ENCODE assay signal across 21 mouse cellular contexts in genomic region chr6:108698343-108698870, GRCm38 (mm10). TPM values are rescaled to one million over a fixed set of nuclear protein-coding genes. Genes with fewer than 3 reads are reported as not detected.
DNase-seq lines count a peak whose midpoint lies in the region; ATAC-seq and TF ChIP-seq lines count a peak whose summit lies in the region.
"Had no signal": no experiment of that assay in that cellular context is flagged by ENCODE, and none has a peak within 500 bp of the region (broad histone marks: within the 10 kb centered on the region; RNA-seq: fewer than 3 reads in every experiment).

No protein-coding gene starts in this region.

- no peaks in the 10 kb centered on the region for H3K36me3 ChIP-seq in forebrain, embryonic 10.5 days (replicated peaks)
- no peaks in the 10 kb centered on the region for H3K36me3 ChIP-seq in forebrain, postnatal 0 days (ENCODE audit: insufficient read depth)
- H3K36me3 ChIP-seq in embryonic facial prominence, embryonic 11.5 days (replicated peaks; ENCODE audit: control insufficient read depth, insufficient read depth, low read depth, low read length): no peaks in the 10 kb centered on the region
- no peaks in the 10 kb centered on the region for H3K36me3 ChIP-seq in midbrain, embryonic 14.5 days (ENCODE audit: control insufficient read depth, insufficient read depth, low read length)
- no peaks in the 10 kb centered on the region for H3K36me3 ChIP-seq in intestine, embryonic 16.5 days (ENCODE audit: control insufficient read depth, insufficient read depth, low read length)
- H3K36me3 ChIP-seq: embryonic facial prominence, embryonic 15.5 days; G1E; hindbrain, embryonic 15.5 days; neural tube, embryonic 15.5 days had no signal

- no peak overlapping the region for H3K9ac ChIP-seq in forebrain, postnatal 0 days
- H3K9ac ChIP-seq in embryonic facial prominence, embryonic 11.5 days (replicated peaks; ENCODE audit: low read length): no peak overlapping the region
- no peak overlapping the region for H3K9ac ChIP-seq in midbrain, embryonic 14.5 days (replicated peaks; ENCODE audit: low read length)
- no peak overlapping the region for H3K9ac ChIP-seq in intestine, embryonic 16.5 days (ENCODE audit: low read depth, low read length)
- H3K9ac ChIP-seq: embryonic facial prominence, embryonic 15.5 days; hindbrain, embryonic 15.5 days; neural tube, embryonic 15.5 days had no signal

- peaks cover 50% of the 10 kb centered on the region for H3K27me3 ChIP-seq in forebrain, embryonic 10.5 days (ENCODE audit: poor library complexity, severe bottlenecking)
- H3K27me3 ChIP-seq in forebrain, postnatal 0 days (ENCODE audit: insufficient read depth, low read length): no peaks in the 10 kb centered on the region
- no peaks in the 10 kb centered on the region for H3K27me3 ChIP-seq in embryonic facial prominence, embryonic 11.5 days (ENCODE audit: control insufficient read depth, insufficient read depth, low read length)
- no peaks in the 10 kb centered on the region for H3K27me3 ChIP-seq in midbrain, embryonic 14.5 days (ENCODE audit: control insufficient read depth, insufficient read depth, low read length)
- no peaks in the 10 kb centered on the region for H3K27me3 ChIP-seq in intestine, embryonic 16.5 days (replicated peaks; ENCODE audit: control insufficient read depth, insufficient read depth, low read length)
- H3K27me3 ChIP-seq: embryonic facial prominence, embryonic 15.5 days; hindbrain, embryonic 15.5 days had no signal

- no peak for TF ChIP-seq CTCF in forebrain, postnatal 0 days (IDR thresholded peaks at IDR 0.05; ENCODE audit: low read depth)

- ATAC-seq in forebrain, postnatal 0 days: no peak
- ATAC-seq in embryonic facial prominence, embryonic 11.5 days (replicated peaks; ENCODE audit: insufficient number of reproducible peaks, low FRiP score, low TSS enrichment, low read depth): peak; percentile 68
- no peak for ATAC-seq in midbrain, embryonic 14.5 days (ENCODE audit: low FRiP score, low TSS enrichment)
- no peak for ATAC-seq in intestine, embryonic 16.5 days
- ATAC-seq: CD4-positive, CD25-positive, alpha-beta regulatory T cell, adult 4 months had no signal

- WGBS in forebrain, embryonic 10.5 days: 23% methylated on average over 4 of the region's 4 CpGs
- WGBS in forebrain, postnatal 0 days: 15% methylated on average over 4 of the region's 4 CpGs
- WGBS in embryonic facial prominence, embryonic 11.5 days: 43% methylated on average over 4 of the region's 4 CpGs
- 10% methylated on average over 4 of the region's 4 CpGs for WGBS in midbrain, embryonic 14.5 days
- 68% methylated on average over 4 of the region's 4 CpGs for WGBS in intestine, embryonic 16.5 days

- no peaks in the 10 kb centered on the region for H3K9me3 ChIP-seq in forebrain, embryonic 10.5 days
- no peaks in the 10 kb centered on the region for H3K9me3 ChIP-seq in forebrain, postnatal 0 days (ENCODE audit: low read length)
- no peaks in the 10 kb centered on the region for H3K9me3 ChIP-seq in embryonic facial prominence, embryonic 11.5 days (replicated peaks; ENCODE audit: control insufficient read depth, low read length)
- H3K9me3 ChIP-seq in midbrain, embryonic 14.5 days (ENCODE audit: control insufficient read depth, low read length): no peaks in the 10 kb centered on the region
- no peaks in the 10 kb centered on the region for H3K9me3 ChIP-seq in intestine, embryonic 16.5 days (ENCODE audit: control insufficient read depth, low read length)
- H3K9me3 ChIP-seq: embryonic facial prominence, embryonic 15.5 days; G1E; hindbrain, embryonic 15.5 days; neural tube, embryonic 15.5 days had no signal

- no peak overlapping the region for H3K4me2 ChIP-seq in forebrain, postnatal 0 days (ENCODE audit: low read depth)
- H3K4me2 ChIP-seq in embryonic facial prominence, embryonic 11.5 days (ENCODE audit: low read depth, low read length): no peak overlapping the region
- H3K4me2 ChIP-seq in midbrain, embryonic 14.5 days (ENCODE audit: low read length): no peak overlapping the region
- no peak overlapping the region for H3K4me2 ChIP-seq in intestine, embryonic 16.5 days (ENCODE audit: low read depth, low read length)
- H3K4me2 ChIP-seq: embryonic facial prominence, embryonic 15.5 days; hindbrain, embryonic 15.5 days; neural tube, embryonic 15.5 days had no signal

- H3K4me3 ChIP-seq in forebrain, embryonic 10.5 days: peak overlapping the region; percentile 20; the same call in 1 of the 2 replicates
- no peak overlapping the region for H3K4me3 ChIP-seq in forebrain, postnatal 0 days (ENCODE audit: low read depth, low read length)
- no peak overlapping the region for H3K4me3 ChIP-seq in embryonic facial prominence, embryonic 11.5 days (ENCODE audit: low read depth, low read length)
- no peak overlapping the region for H3K4me3 ChIP-seq in midbrain, embryonic 14.5 days (replicated peaks; ENCODE audit: low read depth, low read length)
- no peak overlapping the region for H3K4me3 ChIP-seq in intestine, embryonic 16.5 days (ENCODE audit: low read length)
- H3K4me3 ChIP-seq: embryonic facial prominence, embryonic 15.5 days; hindbrain, embryonic 15.5 days; neural tube, embryonic 15.5 days had no signal

- peak; percentile 55 for DNase-seq in forebrain, embryonic 10.5 days (ENCODE audit: extremely low spot score, low spot score)
- no peak for DNase-seq in forebrain, postnatal 0 days
- peak; percentile 24 for DNase-seq in layer of hippocampus, adult 9-11 months
- DNase-seq in layer of hippocampus, postnatal 14 days (ENCODE audit: low spot score in 2 of 2): no peak
- peak; percentile 48 for DNase-seq in embryonic facial prominence, embryonic 11.5 days (ENCODE audit: low spot score)
- peak; percentile 43 for DNase-seq in midbrain, embryonic 14.5 days
- DNase-seq in kidney, postnatal 10 days: no peak
- DNase-seq: cerebellum, adult 11 months; cerebellum, postnatal 14 days; gastrocnemius, postnatal 14 days; kidney, adult 2 months; kidney, postnatal 4 days; left cerebral cortex, postnatal 4 days; lung, adult 18-20 months had no signal

- H3K27ac ChIP-seq in forebrain, embryonic 10.5 days: peak overlapping the region; percentile 82
- H3K27ac ChIP-seq in forebrain, postnatal 0 days (ENCODE audit: low read depth, low read length): no peak overlapping the region
- H3K27ac ChIP-seq in embryonic facial prominence, embryonic 11.5 days (replicated peaks; ENCODE audit: low read depth, low read length): no peak overlapping the region
- no peak overlapping the region for H3K27ac ChIP-seq in midbrain, embryonic 14.5 days (replicated peaks; ENCODE audit: low read depth, low read length)
- no peak overlapping the region for H3K27ac ChIP-seq in intestine, embryonic 16.5 days (ENCODE audit: low read length)
- H3K27ac ChIP-seq: embryonic facial prominence, embryonic 15.5 days; hindbrain, embryonic 15.5 days; macrophage; neural tube, embryonic 15.5 days had no signal

- peaks cover 55% of the 10 kb centered on the region for H3K4me1 ChIP-seq in forebrain, embryonic 10.5 days
- H3K4me1 ChIP-seq in forebrain, postnatal 0 days (ENCODE audit: insufficient read depth): no peaks in the 10 kb centered on the region
- H3K4me1 ChIP-seq in embryonic facial prominence, embryonic 11.5 days (ENCODE audit: control insufficient read depth, insufficient read depth, low read length): no peaks in the 10 kb centered on the region; the same call in 1 of the 2 replicates
- H3K4me1 ChIP-seq in midbrain, embryonic 14.5 days (ENCODE audit: control insufficient read depth, insufficient read depth, low read length): peaks cover 17% of the 10 kb centered on the region
- H3K4me1 ChIP-seq in intestine, embryonic 16.5 days (ENCODE audit: control insufficient read depth, insufficient read depth, low read length): no peaks in the 10 kb centered on the region

RNA-seq across cellular contexts. Expression of gene Bhlhe40, which starts 38.0 kb away (rescaled TPM):
- 3.1 and 3.2 TPM in 2 replicates for polyA plus RNA-seq in forebrain, embryonic 10.5 days (2016; fragmentation: Nextera tagmentation; extraction: Ambion mirVana)
- 8.3 and 15.9 TPM in 2 replicates for total RNA-seq in forebrain, postnatal 0 days (2014; rRNA removed)
- polyA plus RNA-seq in forebrain, postnatal 0 days (2015; fragmentation: Nextera tagmentation; extraction: Ambion mirVana): 10.2 and 11.1 TPM in 2 replicates
- total RNA-seq in layer of hippocampus, postnatal 14 days (2021): 10 to 100 TPM; 47.6 to 58.7 TPM
- 1.5 and 1.6 TPM in 2 replicates for polyA plus RNA-seq in embryonic facial prominence, embryonic 11.5 days (2014; fragmentation: Nextera tagmentation; extraction: Ambion mirVana)
- 3.8 and 4.6 TPM in 2 replicates for polyA plus RNA-seq in midbrain, embryonic 14.5 days (2014; fragmentation: Nextera tagmentation; extraction: Ambion mirVana)
- polyA plus RNA-seq in intestine, embryonic 16.5 days (2015; fragmentation: Nextera tagmentation; extraction: Ambion mirVana): 60.7 and 77.0 TPM in 2 replicates

Comparison
In these comparisons a context has a peak if more than half of its experiments do, and no peak if none do; other contexts are left out.
1. DNase-seq: peak in forebrain, embryonic 10.5 days (single experiment), layer of hippocampus, adult 9-11 months (single experiment), embryonic facial prominence, embryonic 11.5 days (single experiment) and midbrain, embryonic 14.5 days (single experiment); none in forebrain, postnatal 0 days (single experiment), layer of hippocampus, postnatal 14 days (0 of 2) and kidney, postnatal 10 days (single experiment).